ENCODE assay signal across 9 mouse cellular contexts in the genomic region with DNA sequence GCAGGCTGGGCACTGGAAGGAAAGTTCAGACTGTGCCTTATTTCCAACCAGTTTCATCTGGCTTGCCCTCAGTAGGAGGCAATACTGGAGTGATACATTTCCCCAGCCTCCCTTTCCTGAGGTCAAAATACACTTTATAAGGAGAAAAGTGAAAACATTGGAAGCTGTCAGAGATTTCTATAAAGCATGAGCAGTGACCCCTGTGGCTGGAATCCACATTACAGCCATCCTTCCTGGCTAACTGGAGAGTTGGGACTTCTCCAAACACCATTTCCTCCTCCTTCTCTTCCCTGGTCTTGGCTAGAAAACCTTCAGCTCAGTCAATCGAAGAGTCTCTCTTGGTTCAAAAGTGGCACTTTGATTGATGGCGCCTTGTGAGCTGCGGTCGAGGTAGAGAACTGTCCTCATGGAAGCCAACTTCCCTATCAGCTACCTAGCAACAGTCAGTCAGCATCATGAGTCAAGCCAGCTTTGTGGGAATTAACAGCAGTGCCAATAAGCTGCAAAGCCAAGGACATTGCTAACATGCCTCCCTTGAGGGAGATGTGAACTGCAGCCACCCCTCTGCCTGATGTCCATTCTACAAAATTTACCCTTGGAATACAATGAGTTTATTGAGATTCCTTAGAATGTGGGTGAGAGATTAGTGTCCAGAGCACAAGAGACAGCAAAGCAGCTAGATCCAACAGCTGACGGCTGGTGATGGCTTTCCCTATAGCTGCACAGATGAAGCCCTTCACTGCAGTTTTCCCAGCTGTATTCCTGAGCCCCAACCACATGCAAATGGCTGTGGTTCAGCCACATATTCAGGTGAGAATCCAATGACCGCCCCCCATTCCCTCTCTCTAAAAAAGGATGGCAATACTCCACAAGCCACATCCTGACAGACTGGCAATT. TPM values are rescaled to one million over a fixed set of nuclear protein-coding genes. Genes with fewer than 3 reads are reported as not detected.
A peak's percentile ranks its signal among the peaks of the same experiment; 100 is the strongest.
DNase-seq lines count a peak whose midpoint lies in the region; ATAC-seq and TF ChIP-seq lines count a peak whose summit lies in the region.
"Had no signal": no experiment of that assay in that cellular context is flagged by ENCODE, and none has a peak within 500 bp of the region (broad histone marks: within the 10 kb centered on the region; RNA-seq: fewer than 3 reads in every experiment).

No protein-coding gene starts in this region.

- peak; percentile 76 for DNase-seq in Muller cell, postnatal 12 days (ENCODE audit: inconsistent ontology term)
- peak; percentile 1 for DNase-seq in adrenal gland, postnatal 36 days
- peak; percentile 74 for DNase-seq in kidney, postnatal 0 days (ENCODE audit: low spot score)
- no peak for DNase-seq in spleen, postnatal 36 days (ENCODE audit: low spot score in 2 of 2)
- no peak for DNase-seq in layer of hippocampus, postnatal 14 days (ENCODE audit: low spot score in 2 of 2)

- 64% methylated on average over 6 of the region's 6 CpGs for WGBS in intestine, postnatal 0 days
- WGBS in intestine, embryonic 15.5 days = 70% methylated on average over 6 of the region's 6 CpGs
- 67% methylated on average over 6 of the region's 6 CpGs for WGBS in kidney, postnatal 0 days

- H3K36me3 ChIP-seq in intestine, postnatal 0 days (ENCODE audit: control insufficient read depth, insufficient read depth) = no peaks in the 10 kb centered on the region
- no peaks in the 10 kb centered on the region for H3K36me3 ChIP-seq in intestine, embryonic 15.5 days
- no peaks in the 10 kb centered on the region for H3K36me3 ChIP-seq in kidney, postnatal 0 days (ENCODE audit: insufficient read depth, low read length)
- H3K36me3 ChIP-seq: midbrain, embryonic 12.5 days had no signal

- H3K4me1 ChIP-seq in intestine, postnatal 0 days (replicated peaks; ENCODE audit: control insufficient read depth, insufficient read depth, low read length) = no peaks in the 10 kb centered on the region
- no peaks in the 10 kb centered on the region for H3K4me1 ChIP-seq in intestine, embryonic 15.5 days (replicated peaks)
- no peaks in the 10 kb centered on the region for H3K4me1 ChIP-seq in kidney, postnatal 0 days (replicated peaks; ENCODE audit: insufficient read depth, low read length)
- H3K4me1 ChIP-seq: midbrain, embryonic 12.5 days had no signal

- no peak for ATAC-seq in intestine, postnatal 0 days
- ATAC-seq in intestine, embryonic 15.5 days = no peak
- 0 out of 2 replicates have a peak, but pooled peaks have one; percentile 43 for ATAC-seq in kidney, postnatal 0 days (replicated peaks; ENCODE audit: low FRiP score, low read depth)

- TF ChIP-seq CTCF in intestine, postnatal 0 days (IDR thresholded peaks at IDR 0.05; ENCODE audit: low read depth) = peak; percentile 40
- TF ChIP-seq CTCF in kidney, postnatal 0 days (IDR thresholded peaks at IDR 0.05; ENCODE audit: low read depth) = peak; percentile 56

- H3K9ac ChIP-seq in intestine, postnatal 0 days (ENCODE audit: low read depth, low read length) = no peak overlapping the region
- no peak overlapping the region for H3K9ac ChIP-seq in intestine, embryonic 15.5 days
- H3K9ac ChIP-seq in kidney, postnatal 0 days (ENCODE audit: low read depth, low read length) = no peak overlapping the region
- H3K9ac ChIP-seq: midbrain, embryonic 12.5 days had no signal

- no peak overlapping the region for H3K27ac ChIP-seq in intestine, postnatal 0 days (ENCODE audit: low read depth, low read length)
- no peak overlapping the region for H3K27ac ChIP-seq in intestine, embryonic 15.5 days
- no peak overlapping the region for H3K27ac ChIP-seq in kidney, postnatal 0 days
- H3K27ac ChIP-seq: midbrain, embryonic 12.5 days had no signal

- H3K4me3 ChIP-seq in intestine, postnatal 0 days (ENCODE audit: low read depth, low read length) = no peak overlapping the region
- H3K4me3 ChIP-seq in intestine, embryonic 15.5 days (replicated peaks) = no peak overlapping the region
- H3K4me3 ChIP-seq in kidney, postnatal 0 days (replicated peaks; ENCODE audit: low read depth, low read length) = no peak overlapping the region
- H3K4me3 ChIP-seq: erythroblast, embryonic 14.5 days; midbrain, embryonic 12.5 days had no signal

- no peak overlapping the region for H3K4me2 ChIP-seq in intestine, postnatal 0 days (replicated peaks; ENCODE audit: low read depth)
- H3K4me2 ChIP-seq in intestine, embryonic 15.5 days (replicated peaks) = no peak overlapping the region
- no peak overlapping the region for H3K4me2 ChIP-seq in kidney, postnatal 0 days (ENCODE audit: low read length)
- H3K4me2 ChIP-seq: midbrain, embryonic 12.5 days had no signal

- H3K27me3 ChIP-seq in intestine, postnatal 0 days (replicated peaks; ENCODE audit: control insufficient read depth, insufficient read depth, low read length) = no peaks in the 10 kb centered on the region
- no peaks in the 10 kb centered on the region for H3K27me3 ChIP-seq in intestine, embryonic 15.5 days (replicated peaks)
- no peaks in the 10 kb centered on the region for H3K27me3 ChIP-seq in kidney, postnatal 0 days (ENCODE audit: insufficient read depth, low read length)
- H3K27me3 ChIP-seq: midbrain, embryonic 12.5 days had no signal

- H3K9me3 ChIP-seq in intestine, postnatal 0 days (ENCODE audit: control insufficient read depth) = no peaks in the 10 kb centered on the region
- H3K9me3 ChIP-seq in intestine, embryonic 15.5 days = no peaks in the 10 kb centered on the region
- H3K9me3 ChIP-seq in kidney, postnatal 0 days (replicated peaks; ENCODE audit: low read length) = no peaks in the 10 kb centered on the region
- H3K9me3 ChIP-seq: midbrain, embryonic 12.5 days had no signal

RNA-seq across cellular contexts. Expression of a gene that starts 40.7 kb away (rescaled TPM):
- 0.46 and 0.64 TPM in 2 replicates for polyA plus RNA-seq in intestine, postnatal 0 days (2015; fragmentation: Nextera tagmentation; extraction: Ambion mirVana)
- polyA plus RNA-seq in intestine, embryonic 15.5 days (2015; fragmentation: Nextera tagmentation; extraction: Ambion mirVana) = 1.3 and 1.6 TPM in 2 replicates
- under 1 TPM; 0.20 to 0.26 TPM for total RNA-seq in adrenal gland, postnatal 36 days (2021)
- polyA plus RNA-seq in kidney, postnatal 0 days (2015; fragmentation: Nextera tagmentation; extraction: Ambion mirVana) = 1.2 and 2.0 TPM in 2 replicates
- total RNA-seq in layer of hippocampus, postnatal 14 days (2021) = 100 to 1,000 TPM; 580 to 600 TPM
- polyA plus RNA-seq: erythroblast, embryonic 14.5 days had no signal

Comparison
In these comparisons a context has a peak if more than half of its experiments do, and no peak if none do; other contexts are left out.
1. DNase-seq: peak in Muller cell, postnatal 12 days (single experiment), adrenal gland, postnatal 36 days (2 of 2) and kidney, postnatal 0 days (single experiment); none in spleen, postnatal 36 days (0 of 2) and layer of hippocampus, postnatal 14 days (0 of 2).